24 mouse cellular contexts compared by ENCODE assay signal in genomic region chr11:6576151-6576550, GRCm38 (mm10). TPM values are rescaled to one million over a fixed set of nuclear protein-coding genes. Genes with fewer than 3 reads are reported as not detected.
"Had no signal": no experiment of that assay in that cellular context is flagged by ENCODE, and none has a peak within 500 bp of the region (broad histone marks: within the 10 kb centered on the region; RNA-seq: fewer than 3 reads in every experiment).

No protein-coding gene starts in this region.

- H3K4me2 ChIP-seq: liver, embryonic 13.5 days; liver, embryonic 15.5 days; lung, embryonic 15.5 days; midbrain, embryonic 11.5 days; midbrain, embryonic 13.5 days; midbrain, embryonic 15.5 days; neural tube, embryonic 12.5 days; stomach, embryonic 15.5 days had no signal

- ATAC-seq: liver, postnatal 0 days; lung, postnatal 0 days; midbrain, embryonic 13.5 days; midbrain, embryonic 15.5 days had no signal

- H3K36me3 ChIP-seq: midbrain, embryonic 15.5 days had no signal

- H3K27ac ChIP-seq: liver, embryonic 13.5 days; liver, embryonic 15.5 days; lung, embryonic 15.5 days; macrophage; midbrain, embryonic 13.5 days; midbrain, embryonic 15.5 days; neural tube, embryonic 12.5 days; stomach, embryonic 15.5 days; stomach, postnatal 0 days had no signal

- H3K9me3 ChIP-seq: liver, embryonic 13.5 days; liver, embryonic 15.5 days; lung, embryonic 15.5 days; megakaryocyte, embryonic 14.5 days; midbrain, embryonic 13.5 days; midbrain, embryonic 15.5 days; neural tube, embryonic 12.5 days; stomach, embryonic 15.5 days had no signal

- H3K4me1 ChIP-seq: lung, embryonic 15.5 days; midbrain, embryonic 13.5 days; midbrain, embryonic 15.5 days; neural tube, embryonic 12.5 days; stomach, embryonic 15.5 days had no signal

- H3K27me3 ChIP-seq: liver, embryonic 13.5 days; liver, embryonic 15.5 days; lung, embryonic 15.5 days; megakaryocyte, embryonic 14.5 days; midbrain, embryonic 13.5 days; midbrain, embryonic 15.5 days; neural tube, embryonic 12.5 days; stomach, embryonic 15.5 days had no signal

- H3K9ac ChIP-seq: liver, embryonic 13.5 days; liver, embryonic 15.5 days; liver, postnatal 0 days; lung, embryonic 15.5 days; midbrain, embryonic 13.5 days; midbrain, embryonic 15.5 days; neural tube, embryonic 12.5 days; stomach, embryonic 15.5 days had no signal

- DNase-seq: liver, embryonic 13.5 days; liver, postnatal 0 days; lung, adult 2 months; lung, postnatal 14 days; lung, postnatal 36 days; retina, postnatal 1 day; right cerebral cortex, adult 18-20 months; right cerebral cortex, postnatal 25 days; right cerebral cortex, postnatal 4 days; thymus, adult 2 months; thymus, postnatal 25 days; thymus, postnatal 4 days had no signal

- H3K4me3 ChIP-seq: liver, embryonic 13.5 days; liver, embryonic 15.5 days; lung, embryonic 15.5 days; megakaryocyte, embryonic 14.5 days; midbrain, embryonic 13.5 days; midbrain, embryonic 15.5 days; neural tube, embryonic 12.5 days; stomach, embryonic 15.5 days had no signal

RNA-seq across cellular contexts. Expression of gene Nacad, which starts 29.7 kb away (rescaled TPM):
- total RNA-seq: megakaryocyte progenitor cell, adult 5-6 weeks had no signal
- polyA plus RNA-seq: macrophage had no signal
